Mouse (Mus musculus) gastrocnemius, postnatal 10 days (tissue): ENCODE measurements around the gene Hdac4. TPM values are rescaled to one million over a fixed set of nuclear protein-coding genes. Genes with fewer than 3 reads are reported as not detected.

Experiments used
- DNase-seq: peaks from one replicate; pipeline ENCODE4 v3.0.0; 2021; ENCODE audit warnings: mixed read lengths
- total RNA-seq, 2 experiments: library from RNA; stranded (reverse); gene quantifications; 2 replicates each; pipeline ENCODE4 v1.2.3; 2021

Gene Hdac4
- total RNA-seq, 2 experiments from 2014 or later: 54.9 to 60.0 TPM

DNA sequence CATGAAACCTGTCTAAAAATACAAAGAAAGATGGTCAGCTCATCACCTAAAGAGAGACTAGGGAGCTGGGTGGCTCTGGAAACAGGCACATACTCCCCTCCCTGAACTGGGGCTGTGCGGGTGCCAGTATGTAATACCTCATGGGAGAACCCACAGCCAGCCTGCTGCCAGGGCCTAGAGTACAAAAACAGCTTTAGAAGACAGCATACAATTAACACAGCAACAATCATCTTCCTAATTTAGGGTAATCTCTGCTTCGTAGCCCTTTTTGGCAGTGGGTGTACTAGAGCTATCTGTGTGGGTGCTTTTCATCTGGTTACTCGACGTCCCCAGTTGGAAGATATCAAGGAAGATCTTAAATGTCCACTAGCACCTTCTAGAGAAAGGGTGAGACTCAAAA lies 95.5 kb downstream of the Hdac4 start:
- DNase-seq: no peak

DNA sequence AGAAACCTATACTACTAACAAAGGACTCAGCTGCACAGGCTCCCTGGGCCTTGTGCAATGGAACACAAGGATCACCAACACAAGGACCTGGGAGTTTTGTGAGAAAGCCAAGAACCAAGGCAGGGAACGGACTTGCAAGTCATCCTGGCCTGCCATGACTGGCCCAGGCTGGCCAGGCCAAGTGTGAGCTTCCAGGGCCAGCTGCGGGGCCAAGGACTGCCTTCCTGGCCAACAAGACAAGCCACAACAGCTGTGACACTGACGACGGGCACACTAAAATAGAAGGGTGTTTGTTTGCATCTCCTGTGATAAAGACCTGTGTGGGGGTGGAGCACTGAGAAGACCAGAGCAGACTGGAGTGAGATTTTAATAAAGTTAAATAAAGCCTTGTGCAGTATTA lies 96.0 kb downstream of the Hdac4 start:
- peak; percentile 54 for DNase-seq

- no peak for DNase-seq
Observed at GRCm38 (mm10) chr1:92098456-92098855, 97.0 kb downstream of the Hdac4 start.

DNA sequence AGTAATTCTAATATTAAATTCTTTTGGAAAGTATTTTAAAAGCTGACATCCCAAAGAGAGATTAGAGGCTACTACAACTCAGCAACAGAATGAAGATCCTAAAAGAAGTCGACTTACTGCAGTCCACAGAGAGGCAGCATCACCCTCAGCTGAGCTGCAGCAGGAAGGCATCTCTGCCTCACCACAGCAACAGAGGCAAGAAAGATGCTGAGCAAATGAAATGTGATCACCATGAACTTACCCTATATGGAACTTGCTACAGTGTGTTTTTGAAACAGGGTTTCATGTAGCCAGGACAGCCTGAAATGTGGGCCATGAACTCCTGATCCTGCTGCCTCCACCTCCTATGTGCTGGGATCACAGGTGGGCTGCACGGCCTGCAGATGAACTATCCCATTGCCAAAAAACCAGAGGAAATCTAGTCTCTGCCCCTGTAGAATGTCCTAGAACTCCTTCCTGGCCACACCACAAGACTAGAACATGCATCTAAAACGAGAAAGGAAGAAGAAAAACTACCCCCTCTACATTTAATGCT lies 98.4 kb downstream of the Hdac4 start:
- DNase-seq: no peak

DNA sequence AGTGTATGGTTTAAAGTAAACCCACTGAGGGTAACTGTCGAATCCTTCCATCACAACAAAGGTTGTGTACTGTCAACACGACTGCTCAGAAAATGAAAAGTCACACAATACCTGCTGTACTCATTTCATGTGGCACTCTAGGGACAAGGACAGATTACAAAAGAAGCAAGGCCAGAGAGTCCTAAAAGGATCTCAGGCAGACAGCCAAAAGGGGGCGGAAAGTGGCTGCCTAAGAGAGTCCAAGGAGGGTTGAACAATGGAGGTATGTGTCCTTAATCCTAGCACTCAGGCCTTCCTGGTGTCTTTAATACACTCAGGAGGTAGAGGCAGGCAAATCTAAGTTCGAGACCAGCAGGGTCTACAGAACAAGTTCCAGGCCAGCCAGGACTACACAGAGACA lies 103.2 kb downstream of the Hdac4 start:
- DNase-seq: no peak

- no peak for DNase-seq
Observed at GRCm38 (mm10) chr1:92087821-92088220, 107.7 kb downstream of the Hdac4 start.

GRCm38 (mm10) chr1:92087343-92087742 lies 108.2 kb downstream of the Hdac4 start:
- no peak for DNase-seq

DNA sequence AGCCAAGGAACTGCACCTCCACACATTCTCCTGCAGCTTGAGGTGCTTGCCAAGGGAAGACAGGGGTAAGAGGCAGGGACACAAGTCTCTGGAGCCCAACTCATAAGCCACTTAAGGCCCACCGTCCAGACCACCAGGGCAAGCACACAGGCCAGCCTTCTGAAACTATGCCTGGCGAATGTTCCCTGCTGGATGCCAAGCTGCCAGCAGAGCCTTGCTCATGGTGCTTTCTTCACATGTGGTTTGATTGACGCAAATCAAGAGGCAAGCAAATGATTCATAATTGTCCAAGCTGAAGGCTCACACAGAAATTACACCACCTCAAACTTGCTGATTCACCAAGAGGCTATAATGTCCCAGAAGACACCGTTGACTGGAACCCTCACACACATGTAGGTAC lies 108.7 kb downstream of the Hdac4 start:
- DNase-seq: no peak

GRCm38 (mm10) chr1:92086277-92086813 lies 109.2 kb downstream of the Hdac4 start:
- no peak for DNase-seq

DNA sequence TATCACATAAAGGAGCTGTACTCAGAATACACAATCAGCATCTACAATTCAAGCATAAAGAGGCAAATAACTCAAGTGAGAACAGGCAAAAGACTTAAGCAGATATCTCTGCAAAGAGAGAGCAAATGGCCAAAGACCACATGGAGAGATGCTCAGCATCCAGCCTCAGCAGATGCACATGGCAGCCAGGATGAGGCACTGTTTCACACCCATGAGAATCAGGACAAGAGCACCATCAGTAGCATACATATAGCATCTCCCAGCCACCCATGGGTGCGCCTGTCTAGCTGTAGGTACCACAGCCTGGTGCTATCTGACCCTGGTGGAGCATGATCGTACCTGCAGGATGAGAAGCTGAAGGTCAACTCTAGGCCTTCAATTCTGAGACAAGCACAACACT lies 110.8 kb downstream of the Hdac4 start:
- no peak for DNase-seq

GRCm38 (mm10) chr1:92084004-92084403 lies 111.5 kb downstream of the Hdac4 start:
- no peak for DNase-seq

- no peak for DNase-seq
Observed at GRCm38 (mm10) chr1:92082837-92083541, 112.5 kb downstream of the Hdac4 start.

- no peak for DNase-seq
Observed at GRCm38 (mm10) chr1:92082156-92082836, 113.2 kb downstream of the Hdac4 start.

GRCm38 (mm10) chr1:92079982-92080537 lies 115.4 kb downstream of the Hdac4 start:
- DNase-seq: no peak

GRCm38 (mm10) chr1:92075312-92075711 lies 120.2 kb downstream of the Hdac4 start:
- DNase-seq: no peak

DNA sequence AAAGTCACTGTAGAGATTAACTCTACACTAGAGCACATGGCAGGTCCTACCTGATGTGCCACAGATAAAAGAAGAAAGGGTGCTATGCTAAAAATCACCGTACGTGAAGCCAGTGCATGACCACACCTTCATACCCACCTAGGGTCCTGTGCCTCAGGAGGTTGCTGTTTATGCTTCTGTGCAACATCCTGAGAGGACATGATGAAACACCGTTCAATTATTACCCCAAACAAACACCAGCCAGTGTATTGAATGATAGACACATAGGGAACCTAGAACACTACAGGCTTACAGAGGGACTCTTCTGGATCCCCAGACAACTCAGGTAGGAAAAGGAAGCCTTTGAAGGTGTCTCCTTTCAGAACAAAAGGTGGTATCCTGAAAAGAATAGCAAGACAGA lies 120.8 kb downstream of the Hdac4 start:
- DNase-seq: no peak

DNA sequence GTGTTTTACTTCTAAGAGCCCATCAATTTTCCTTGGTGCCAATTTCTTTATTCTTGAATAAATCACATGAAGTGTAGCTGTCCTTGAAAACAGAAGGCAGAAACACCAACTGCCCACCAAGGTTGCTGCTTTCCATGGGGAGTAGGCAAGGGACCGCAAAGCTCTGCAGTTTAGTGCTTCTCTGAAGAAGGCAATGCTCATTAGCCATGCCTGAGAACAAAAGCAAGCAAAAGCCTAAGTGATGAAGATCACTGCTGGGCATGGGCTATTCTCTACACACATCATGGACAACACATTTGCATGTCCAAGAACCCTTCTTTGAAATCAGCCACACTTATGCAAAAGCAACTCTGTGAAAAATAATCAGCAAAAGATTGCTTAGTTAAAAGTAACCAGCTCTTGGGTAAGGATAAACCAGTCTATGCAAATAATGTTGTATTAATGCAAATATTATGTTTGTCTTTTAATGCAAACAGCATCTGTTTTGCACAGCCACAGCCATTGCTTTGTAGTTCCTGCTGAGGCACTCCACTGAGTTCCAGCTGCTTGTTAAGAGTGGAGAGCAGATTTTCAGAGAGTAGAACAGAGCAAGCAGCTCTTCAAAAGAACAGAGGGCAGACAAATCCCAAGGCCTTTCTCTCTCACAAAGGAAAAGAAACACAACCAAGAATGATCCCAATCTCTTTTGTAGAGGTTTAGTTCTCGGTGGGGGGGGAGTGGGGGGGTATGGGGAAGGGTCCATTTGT lies 125.4 kb downstream of the Hdac4 start:
- no peak for DNase-seq

GRCm38 (mm10) chr1:92069464-92069863 lies 126.0 kb downstream of the Hdac4 start:
- DNase-seq: no peak

- DNase-seq: no peak
Observed at GRCm38 (mm10) chr1:92064307-92064706, 131.2 kb downstream of the Hdac4 start.

- DNase-seq: no peak
Observed at GRCm38 (mm10) chr1:92063271-92063670, 132.2 kb downstream of the Hdac4 start.

- DNase-seq: no peak
Observed at GRCm38 (mm10) chr1:92061198-92062073, 134.1 kb downstream of the Hdac4 start.
